10 mouse cellular contexts compared by ENCODE assay signal in genomic region chr2:121711748-121712384, GRCm38 (mm10).
A peak's percentile ranks its signal among the peaks of the same experiment; 100 is the strongest.
DNase-seq lines count a peak whose midpoint lies in the region; ATAC-seq lines count a peak whose summit lies in the region.
"Had no signal": no experiment of that assay in that cellular context is flagged by ENCODE, and none has a peak within 500 bp of the region (broad histone marks: within the 10 kb centered on the region; RNA-seq: fewer than 3 reads in every experiment).

No protein-coding gene starts in this region.

- 29% methylated on average over 9 of the region's 9 CpGs for WGBS in hindbrain, embryonic 10.5 days
- WGBS in hindbrain, embryonic 11.5 days: 24% methylated on average over 9 of the region's 9 CpGs
- WGBS in intestine, embryonic 15.5 days: 11% methylated on average over 9 of the region's 9 CpGs

- no peak for DNase-seq in hindbrain, embryonic 10.5 days (ENCODE audit: low spot score)
- DNase-seq in hindbrain, embryonic 11.5 days (ENCODE audit: low spot score): no peak
- DNase-seq in A20 (ENCODE audit: low read depth, low spot score): peak; percentile 18
- peak; percentile 58 for DNase-seq in ZHBTc4 (ENCODE audit: low read depth, low spot score)
- no peak for DNase-seq in testis, postnatal 14 days (ENCODE audit: low spot score)
- no peak for DNase-seq in lung, postnatal 10 days
- DNase-seq in spleen, postnatal 4 days (ENCODE audit: low spot score in 2 of 2): no peak
- DNase-seq: adrenal gland, adult 2 months; gastrocnemius, postnatal 25 days had no signal

- no peak overlapping the region for H3K9ac ChIP-seq in hindbrain, embryonic 11.5 days (ENCODE audit: low read depth, low read length)
- H3K9ac ChIP-seq in intestine, embryonic 15.5 days: no peak overlapping the region

- no peaks in the 10 kb centered on the region for H3K9me3 ChIP-seq in hindbrain, embryonic 10.5 days
- no peaks in the 10 kb centered on the region for H3K9me3 ChIP-seq in hindbrain, embryonic 11.5 days (ENCODE audit: control insufficient read depth, low read length)
- no peaks in the 10 kb centered on the region for H3K9me3 ChIP-seq in intestine, embryonic 15.5 days

- H3K4me1 ChIP-seq in hindbrain, embryonic 10.5 days (replicated peaks): peaks cover 7% of the 10 kb centered on the region
- H3K4me1 ChIP-seq in hindbrain, embryonic 11.5 days (replicated peaks; ENCODE audit: control insufficient read depth, insufficient read depth, low read length): no peaks in the 10 kb centered on the region
- peaks cover 4% of the 10 kb centered on the region; the same call in 1 of the 2 replicates for H3K4me1 ChIP-seq in intestine, embryonic 15.5 days (replicated peaks)

- H3K27me3 ChIP-seq in hindbrain, embryonic 10.5 days (ENCODE audit: insufficient read depth, poor library complexity, severe bottlenecking): no peaks in the 10 kb centered on the region
- H3K27me3 ChIP-seq in hindbrain, embryonic 11.5 days (ENCODE audit: control insufficient read depth, insufficient read depth, low read length): no peaks in the 10 kb centered on the region
- H3K27me3 ChIP-seq in intestine, embryonic 15.5 days (replicated peaks): no peaks in the 10 kb centered on the region

- H3K4me3 ChIP-seq in hindbrain, embryonic 10.5 days: no peak overlapping the region
- H3K4me3 ChIP-seq in hindbrain, embryonic 11.5 days (ENCODE audit: low read depth, low read length): no peak overlapping the region
- no peak overlapping the region for H3K4me3 ChIP-seq in intestine, embryonic 15.5 days (replicated peaks)

- ATAC-seq in hindbrain, embryonic 11.5 days (ENCODE audit: low FRiP score): no peak
- peak; percentile 78 for ATAC-seq in intestine, embryonic 15.5 days

- no peaks in the 10 kb centered on the region for H3K36me3 ChIP-seq in hindbrain, embryonic 10.5 days
- H3K36me3 ChIP-seq in hindbrain, embryonic 11.5 days (ENCODE audit: control insufficient read depth, insufficient read depth, low read length): no peaks in the 10 kb centered on the region
- no peaks in the 10 kb centered on the region for H3K36me3 ChIP-seq in intestine, embryonic 15.5 days

- no peak overlapping the region for H3K4me2 ChIP-seq in hindbrain, embryonic 11.5 days (replicated peaks; ENCODE audit: low read depth, low read length)
- H3K4me2 ChIP-seq in intestine, embryonic 15.5 days (replicated peaks): peak overlapping the region; percentile 19; the same call in 1 of the 2 replicates

- 0 out of 2 replicates have a peak overlapping the region, but pooled peaks have one; percentile 23 for H3K27ac ChIP-seq in hindbrain, embryonic 10.5 days
- H3K27ac ChIP-seq in hindbrain, embryonic 11.5 days (ENCODE audit: low read depth, low read length): no peak overlapping the region
- no peak overlapping the region for H3K27ac ChIP-seq in intestine, embryonic 15.5 days

Comparison
In these comparisons a context has a peak if more than half of its experiments do, and no peak if none do; other contexts are left out.
1. DNase-seq: peak in A20 (single experiment) and ZHBTc4 (single experiment); none in hindbrain, embryonic 10.5 days (single experiment), hindbrain, embryonic 11.5 days (single experiment), testis, postnatal 14 days (single experiment), lung, postnatal 10 days (single experiment) and spleen, postnatal 4 days (0 of 2).